Mouse (Mus musculus) heart, adult 2 months (tissue): ENCODE data around the gene Sema3d. TPM values are rescaled to one million over a fixed set of nuclear protein-coding genes. Genes with fewer than 3 reads are reported as not detected.

Experiments used
- DNase-seq, 2 experiments: peaks; one replicate each; pipeline ENCODE4 v3.0.0; 2021
- H3K27ac ChIP-seq: fragments of 200-600 bp; 2 replicates; pipeline ENCODE4 v1.8.1; 2022
- H3K27me3 ChIP-seq: fragments of 200-500 bp; 2 replicates; pipeline ENCODE4 v1.6.1; 2012; ENCODE audit warnings: mild to moderate bottlenecking, low read length, inconsistent platforms, mixed read lengths; ENCODE audit not compliant: control insufficient read depth, insufficient read depth
- H3K36me3 ChIP-seq: fragments of 200-500 bp; 2 replicates; pipeline ENCODE4 v1.6.1; 2012; ENCODE audit warnings: low read length, inconsistent platforms; ENCODE audit not compliant: control insufficient read depth, insufficient read depth
- H3K4me1 ChIP-seq: fragments of 200-500 bp; 2 replicates; pipeline ENCODE4 v1.6.1; 2011; ENCODE audit warnings: low read length; ENCODE audit not compliant: control insufficient read depth, insufficient read depth
- H3K4me3 ChIP-seq: fragments of 200-600 bp; 2 replicates; pipeline ENCODE4 v1.8.1; 2022
- H3K79me2 ChIP-seq: fragments of 200-500 bp; replicated peaks from 2 replicates; pipeline ENCODE4 v1.6.1; 2012; ENCODE audit warnings: mild to moderate bottlenecking, inconsistent platforms, low read length, moderate library complexity, mixed read lengths; ENCODE audit not compliant: control insufficient read depth, insufficient read depth
- H3K9ac ChIP-seq: fragments of 200-500 bp; 2 replicates; pipeline ENCODE4 v1.6.1; 2012; ENCODE audit warnings: low read depth, mild to moderate bottlenecking, control low read depth, inconsistent platforms, low read length, mixed read lengths
- CTCF ChIP-seq: fragments of 200-600 bp; IDR thresholded peaks from 2 replicates; pipeline ENCODE4 v1.8.1; 2022; ENCODE audit warnings: antibody characterized with exemption, mild to moderate bottlenecking, moderate library complexity
- EP300 ChIP-seq: fragments of 200-500 bp; IDR thresholded peaks from 2 replicates; pipeline ENCODE4 v1.6.1; 2011; ENCODE audit warnings: low read depth, low read length, control low read depth; ENCODE audit not compliant: insufficient read depth
- POLR2A ChIP-seq: fragments of 200-500 bp; IDR thresholded peaks from 2 replicates; pipeline ENCODE4 v1.6.1; 2011; ENCODE audit warnings: mild to moderate bottlenecking, low read depth, low read length, control low read depth; ENCODE audit not compliant: insufficient read depth
- WGBS: fragments of 180-500 bp; shearing (Covaris S2); methylation state at CpG from one replicate; pipeline ENCODE4 v1.1.7; 2018; 5-methylcytosine and 5-hydroxymethylcytosine counted together
- intact Hi-C: fragments of 180-260 bp; cut with DNase I; formaldehyde crosslinking; loops from one replicate; pipeline ENCODE4 v1.15.1; 2025
- polyA plus RNA-seq: library from polyadenylated mRNA; depleted of rRNA; stranded (reverse); fragments of >200 nt; gene quantifications from 2 replicates; pipeline ENCODE4 v1.2.3, GENCODE M21; 2012
- total RNA-seq, 2 experiments: library from RNA; stranded (reverse); gene quantifications; 2 replicates each; pipeline ENCODE4 v1.2.3; 2021

Gene Sema3d
- total and polyA plus RNA-seq, 3 experiments, result 1.4 to 4.5 (median 3.5) TPM

DNA sequence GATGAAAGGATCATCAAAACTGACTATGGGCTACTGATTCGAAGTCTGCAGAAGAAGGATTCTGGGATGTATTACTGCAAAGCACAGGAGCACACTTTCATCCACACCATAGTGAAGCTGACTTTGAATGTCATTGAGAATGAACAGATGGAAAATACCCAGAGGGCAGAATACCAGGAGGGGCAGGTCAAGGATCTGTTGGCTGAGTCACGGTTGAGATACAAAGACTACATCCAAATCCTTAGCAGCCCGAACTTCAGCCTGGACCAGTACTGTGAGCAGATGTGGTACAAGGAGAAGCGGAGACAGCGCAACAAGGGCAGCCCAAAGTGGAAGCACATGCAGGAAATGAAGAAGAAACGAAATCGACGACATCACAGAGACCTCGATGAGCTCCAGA lies 201.7 kb downstream of the Sema3d start:
- H3K27me3 ChIP-seq, result no peaks in the 10 kb centered on the region
- DNase-seq, result no peak
- intact Hi-C loops, result no loop called here
- H3K27ac ChIP-seq, result no peak overlapping the region
- no peak overlapping the region for H3K9ac ChIP-seq
- H3K79me2 ChIP-seq, result no peaks in the 10 kb centered on the region
- no peak for TF ChIP-seq EP300
- no peak for TF ChIP-seq POLR2A
- no peak for TF ChIP-seq CTCF
- no peaks in the 10 kb centered on the region for H3K36me3 ChIP-seq
- no peak overlapping the region for H3K4me3 ChIP-seq
- H3K4me1 ChIP-seq, result no peaks in the 10 kb centered on the region
- WGBS, result 88% methylated on average over 9 of the region's 9 CpGs

DNA sequence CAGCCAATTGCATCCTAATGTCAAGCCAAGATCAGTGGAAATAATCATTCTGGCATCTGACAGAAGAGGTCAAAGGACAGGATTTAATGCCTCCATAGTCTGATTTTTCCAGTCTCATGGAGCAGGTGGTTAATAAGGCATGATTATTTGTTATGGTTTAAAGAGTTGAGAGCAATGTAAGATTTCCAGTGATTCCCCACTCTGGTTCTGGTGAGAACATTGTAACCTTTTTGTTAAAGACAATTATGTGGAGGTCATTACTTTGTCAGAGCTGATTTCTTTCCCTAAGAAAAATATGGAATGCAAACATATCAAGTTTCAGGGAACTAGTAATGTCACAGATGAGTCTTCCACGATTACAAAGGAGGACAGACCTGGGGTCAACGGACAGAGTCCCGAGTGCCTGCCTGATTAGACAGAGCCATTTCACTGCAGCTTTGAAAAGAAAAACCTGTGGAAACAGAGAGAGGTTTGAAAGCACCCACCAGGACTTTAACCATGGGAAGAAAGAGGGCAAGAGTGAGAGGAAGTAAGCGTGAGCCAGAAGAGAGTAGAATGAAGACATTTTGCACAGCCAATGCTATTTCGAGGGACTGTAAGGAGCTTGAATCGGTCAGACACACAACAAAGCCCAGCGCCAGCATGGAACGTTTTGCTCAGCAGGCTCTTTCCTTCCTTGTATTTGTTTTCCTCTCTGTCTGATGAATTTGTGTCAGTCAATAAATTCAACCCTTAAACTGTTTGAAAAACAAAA lies 251.2 kb downstream of the Sema3d start:
- Histone ChIP-seq H3K4me3 (no peak overlapping the region), H3K4me1 (no peaks in the 10 kb centered on the region), H3K27me3 (no peaks in the 10 kb centered on the region), H3K79me2 (no peaks in the 10 kb centered on the region), H3K36me3 (no peaks in the 10 kb centered on the region), H3K9ac (no peak overlapping the region), H3K27ac (no peak overlapping the region)
- intact Hi-C loops, result no loop called here
- WGBS, result 46% methylated on average over 8 of the region's 8 CpGs
- TF ChIP-seq EP300 (no peak), CTCF (no peak), POLR2A (no peak)
- DNase-seq, result no peak

DNA sequence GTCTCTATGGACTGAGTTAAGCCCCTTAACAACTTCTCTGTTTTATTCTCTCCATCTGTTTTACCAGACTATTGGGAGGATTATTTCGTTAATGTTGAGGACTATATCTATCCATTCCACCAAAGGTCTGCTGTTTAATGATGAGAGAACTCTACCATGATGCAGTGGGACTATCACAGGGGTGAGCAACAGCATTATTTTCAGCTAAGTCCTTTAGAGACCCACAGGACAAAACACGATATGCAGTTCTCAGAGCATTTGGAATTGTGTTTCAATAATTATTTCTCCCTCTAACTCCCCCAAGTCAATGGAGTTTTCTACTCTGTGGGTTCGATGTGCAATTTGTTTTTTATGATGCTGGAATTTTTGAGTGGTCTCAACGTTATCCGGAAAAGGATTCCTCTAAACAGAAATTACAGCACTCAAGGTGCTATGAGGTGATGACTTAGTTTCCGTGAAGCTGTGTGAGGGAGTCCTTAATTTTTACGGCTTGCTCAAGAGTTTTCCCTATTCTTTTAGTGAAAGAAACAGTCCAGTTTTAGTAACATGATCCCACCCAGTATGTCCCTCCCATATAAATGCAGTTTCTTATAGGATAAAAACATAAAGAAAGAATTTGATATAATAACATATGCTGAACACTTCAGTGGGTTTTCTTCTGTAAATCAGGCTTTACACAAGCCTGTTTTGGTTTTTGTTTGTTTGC lies 254.7 kb downstream of the Sema3d start:
- no peak for DNase-seq
- Histone ChIP-seq H3K4me3 (no peak overlapping the region), H3K27me3 (no peaks in the 10 kb centered on the region), H3K27ac (no peak overlapping the region), H3K79me2 (no peaks in the 10 kb centered on the region), H3K36me3 (no peaks in the 10 kb centered on the region), H3K9ac (no peak overlapping the region), H3K4me1 (no peaks in the 10 kb centered on the region)
- intact Hi-C loops, result no loop called here
- WGBS, result 84% methylated on average over 7 of the region's 7 CpGs
- TF ChIP-seq CTCF, result no peak
- no peak for TF ChIP-seq POLR2A
- no peak for TF ChIP-seq EP300
